Mouse (Mus musculus): ENCODE results near the gene Gm49395. TPM values are rescaled to one million over a fixed set of nuclear protein-coding genes. Genes with fewer than 3 reads are reported as not detected.
A peak's percentile ranks its signal among the peaks of the same experiment; 100 is the strongest.

Gene Gm49395
- total RNA-seq, 1 experiment from 2014 or later = 3.0 TPM

- ATAC-seq (replicated peaks in 1 of 2; ENCODE audit: insufficient read depth in 1 of 2, low FRiP score in 2 of 2, low TSS enrichment in 1 of 2, low read depth in 1 of 2, poor library complexity in 2 of 2, severe bottlenecking in 2 of 2) = no peak
These were observed 22.6 kb downstream of the Gm49395 start for GRCm38 (mm10) chr13:115078997-115079685.

GRCm38 (mm10) chr13:115077346-115078134 lies 24.2 kb downstream of the Gm49395 start:
- ATAC-seq (replicated peaks in 1 of 2; ENCODE audit: insufficient read depth in 1 of 2, low FRiP score in 2 of 2, low TSS enrichment in 1 of 2, low read depth in 1 of 2, poor library complexity in 2 of 2, severe bottlenecking in 2 of 2) = peak; percentile 32 to 57; a peak in 3 of 4 replicates

- ATAC-seq (replicated peaks in 1 of 2; ENCODE audit: insufficient read depth in 1 of 2, low FRiP score in 2 of 2, low TSS enrichment in 1 of 2, low read depth in 1 of 2, poor library complexity in 2 of 2, severe bottlenecking in 2 of 2) = no peak
These were observed 29.3 kb downstream of the Gm49395 start for GRCm38 (mm10) chr13:115072386-115072785.

- ATAC-seq (replicated peaks in 1 of 2; ENCODE audit: insufficient read depth in 1 of 2, low FRiP score in 2 of 2, low TSS enrichment in 1 of 2, low read depth in 1 of 2, poor library complexity in 2 of 2, severe bottlenecking in 2 of 2) = no peak
These were observed 30.3 kb downstream of the Gm49395 start for GRCm38 (mm10) chr13:115071431-115071830.

GRCm38 (mm10) chr13:115067968-115068330 lies 33.8 kb downstream of the Gm49395 start:
- peak in 1 of 2 experiments; percentile 45; a peak in 1 of 4 replicates for ATAC-seq (replicated peaks in 1 of 2; ENCODE audit: insufficient read depth in 1 of 2, low FRiP score in 2 of 2, low TSS enrichment in 1 of 2, low read depth in 1 of 2, poor library complexity in 2 of 2, severe bottlenecking in 2 of 2)

GRCm38 (mm10) chr13:115067324-115067967 lies 34.3 kb downstream of the Gm49395 start:
- 0 out of 4 replicates have a peak, but pooled peaks of 1 of the 2 experiments have one; percentile 1 for ATAC-seq (replicated peaks in 1 of 2; ENCODE audit: insufficient read depth in 1 of 2, low FRiP score in 2 of 2, low TSS enrichment in 1 of 2, low read depth in 1 of 2, poor library complexity in 2 of 2, severe bottlenecking in 2 of 2)

- ATAC-seq (replicated peaks in 1 of 2; ENCODE audit: insufficient read depth in 1 of 2, low FRiP score in 2 of 2, low TSS enrichment in 1 of 2, low read depth in 1 of 2, poor library complexity in 2 of 2, severe bottlenecking in 2 of 2) = no peak
These were observed 44.2 kb downstream of the Gm49395 start for GRCm38 (mm10) chr13:115057555-115057954.

- no peak for ATAC-seq (replicated peaks in 1 of 2; ENCODE audit: insufficient read depth in 1 of 2, low FRiP score in 2 of 2, low TSS enrichment in 1 of 2, low read depth in 1 of 2, poor library complexity in 2 of 2, severe bottlenecking in 2 of 2)
These were observed 46.9 kb downstream of the Gm49395 start for GRCm38 (mm10) chr13:115054783-115055182.

- no peak for ATAC-seq (replicated peaks in 1 of 2; ENCODE audit: insufficient read depth in 1 of 2, low FRiP score in 2 of 2, low TSS enrichment in 1 of 2, low read depth in 1 of 2, poor library complexity in 2 of 2, severe bottlenecking in 2 of 2)
These were observed 49.2 kb downstream of the Gm49395 start for GRCm38 (mm10) chr13:115052568-115052967.

- no peak for ATAC-seq (replicated peaks in 1 of 2; ENCODE audit: insufficient read depth in 1 of 2, low FRiP score in 2 of 2, low TSS enrichment in 1 of 2, low read depth in 1 of 2, poor library complexity in 2 of 2, severe bottlenecking in 2 of 2)
These were observed 50.8 kb downstream of the Gm49395 start for GRCm38 (mm10) chr13:115050660-115051559.

- ATAC-seq (replicated peaks in 1 of 2; ENCODE audit: insufficient read depth in 1 of 2, low FRiP score in 2 of 2, low TSS enrichment in 1 of 2, low read depth in 1 of 2, poor library complexity in 2 of 2, severe bottlenecking in 2 of 2) = no peak
These were observed 59.1 kb downstream of the Gm49395 start for GRCm38 (mm10) chr13:115042652-115043051.

GRCm38 (mm10) chr13:115037304-115037703 lies 64.4 kb downstream of the Gm49395 start:
- no peak for ATAC-seq (replicated peaks in 1 of 2; ENCODE audit: insufficient read depth in 1 of 2, low FRiP score in 2 of 2, low TSS enrichment in 1 of 2, low read depth in 1 of 2, poor library complexity in 2 of 2, severe bottlenecking in 2 of 2)

GRCm38 (mm10) chr13:115035387-115035786 lies 66.3 kb downstream of the Gm49395 start:
- no peak for ATAC-seq (replicated peaks in 1 of 2; ENCODE audit: insufficient read depth in 1 of 2, low FRiP score in 2 of 2, low TSS enrichment in 1 of 2, low read depth in 1 of 2, poor library complexity in 2 of 2, severe bottlenecking in 2 of 2)

GRCm38 (mm10) chr13:115033135-115033534 lies 68.6 kb downstream of the Gm49395 start:
- ATAC-seq (replicated peaks in 1 of 2; ENCODE audit: insufficient read depth in 1 of 2, low FRiP score in 2 of 2, low TSS enrichment in 1 of 2, low read depth in 1 of 2, poor library complexity in 2 of 2, severe bottlenecking in 2 of 2) = no peak

- ATAC-seq (replicated peaks in 1 of 2; ENCODE audit: insufficient read depth in 1 of 2, low FRiP score in 2 of 2, low TSS enrichment in 1 of 2, low read depth in 1 of 2, poor library complexity in 2 of 2, severe bottlenecking in 2 of 2) = no peak
These were observed 70.3 kb downstream of the Gm49395 start for GRCm38 (mm10) chr13:115031177-115032000.

- no peak for ATAC-seq (replicated peaks in 1 of 2; ENCODE audit: insufficient read depth in 1 of 2, low FRiP score in 2 of 2, low TSS enrichment in 1 of 2, low read depth in 1 of 2, poor library complexity in 2 of 2, severe bottlenecking in 2 of 2)
These were observed 76.3 kb downstream of the Gm49395 start for GRCm38 (mm10) chr13:115025394-115025793.

Measured in hematopoietic stem cell, adult 5-6 weeks (primary cell).